19 mouse cellular contexts compared by ENCODE assay signal in the genomic region with DNA sequence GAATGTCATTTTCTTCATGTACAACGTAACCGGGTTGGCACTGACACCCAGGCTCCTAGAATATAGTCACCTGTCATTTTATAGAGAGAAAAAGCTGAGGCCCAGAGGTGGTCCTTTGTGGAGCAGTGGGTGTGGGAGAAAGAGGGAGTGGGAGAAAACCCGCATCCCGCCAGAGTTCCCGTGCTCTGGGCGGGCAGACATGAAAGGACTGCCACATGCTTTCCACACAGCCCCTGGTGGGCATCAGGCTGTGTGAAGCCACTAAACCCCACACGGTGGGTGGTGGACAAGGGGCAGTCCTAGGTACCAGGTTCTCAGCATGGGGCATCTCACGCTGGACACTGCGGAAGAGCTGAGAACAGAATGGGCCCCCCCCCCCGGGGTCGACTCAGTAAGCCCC. TPM values are rescaled to one million over a fixed set of nuclear protein-coding genes. Genes with fewer than 3 reads are reported as not detected.
A peak's percentile ranks its signal among the peaks of the same experiment; 100 is the strongest.
DNase-seq lines count a peak whose midpoint lies in the region; ATAC-seq and TF ChIP-seq lines count a peak whose summit lies in the region.
"Had no signal": no experiment of that assay in that cellular context is flagged by ENCODE, and none has a peak within 500 bp of the region (broad histone marks: within the 10 kb centered on the region; RNA-seq: fewer than 3 reads in every experiment).

No protein-coding gene starts in this region.

- H3K27me3 ChIP-seq in hindbrain, embryonic 14.5 days (ENCODE audit: control insufficient read depth, insufficient read depth, low read length) = no peaks in the 10 kb centered on the region
- H3K27me3 ChIP-seq in hindbrain, embryonic 11.5 days (ENCODE audit: control insufficient read depth, insufficient read depth, low read length) = no peaks in the 10 kb centered on the region
- no peaks in the 10 kb centered on the region for H3K27me3 ChIP-seq in forebrain, embryonic 11.5 days (ENCODE audit: control insufficient read depth, insufficient read depth, low read length)
- H3K27me3 ChIP-seq in forebrain, embryonic 14.5 days (replicated peaks; ENCODE audit: control insufficient read depth, insufficient read depth, low read length) = no peaks in the 10 kb centered on the region
- no peaks in the 10 kb centered on the region for H3K27me3 ChIP-seq in midbrain, postnatal 0 days (ENCODE audit: insufficient read depth, low read length)

- H3K9me3 ChIP-seq in hindbrain, embryonic 14.5 days (ENCODE audit: control insufficient read depth, low read length) = no peaks in the 10 kb centered on the region
- H3K9me3 ChIP-seq in hindbrain, embryonic 11.5 days (ENCODE audit: control insufficient read depth, low read length) = no peaks in the 10 kb centered on the region
- no peaks in the 10 kb centered on the region for H3K9me3 ChIP-seq in forebrain, embryonic 11.5 days (ENCODE audit: control insufficient read depth, low read length)
- no peaks in the 10 kb centered on the region for H3K9me3 ChIP-seq in forebrain, embryonic 14.5 days (replicated peaks; ENCODE audit: control insufficient read depth, low read length)
- no peaks in the 10 kb centered on the region for H3K9me3 ChIP-seq in midbrain, postnatal 0 days (ENCODE audit: low read length)

- no peaks in the 10 kb centered on the region; the same call in 1 of the 2 replicates for H3K4me1 ChIP-seq in hindbrain, embryonic 14.5 days (replicated peaks; ENCODE audit: control insufficient read depth, insufficient read depth, low read length)
- H3K4me1 ChIP-seq in hindbrain, embryonic 11.5 days (replicated peaks; ENCODE audit: control insufficient read depth, insufficient read depth, low read length) = 0 out of 2 replicates have a peak, but pooled peaks cover 3% of the 10 kb centered on the region
- H3K4me1 ChIP-seq in forebrain, embryonic 11.5 days (replicated peaks; ENCODE audit: control insufficient read depth, insufficient read depth, low read length) = peaks cover 3% of the 10 kb centered on the region; the same call in 1 of the 2 replicates
- peaks cover 14% of the 10 kb centered on the region; the same call in 1 of the 2 replicates for H3K4me1 ChIP-seq in forebrain, embryonic 14.5 days (ENCODE audit: control insufficient read depth, insufficient read depth, low read length)
- peaks cover 9% of the 10 kb centered on the region; the same call in 1 of the 2 replicates for H3K4me1 ChIP-seq in midbrain, postnatal 0 days (ENCODE audit: insufficient read depth, low read length)

- H3K4me3 ChIP-seq in hindbrain, embryonic 14.5 days (replicated peaks; ENCODE audit: low read length) = no peak overlapping the region
- no peak overlapping the region for H3K4me3 ChIP-seq in hindbrain, embryonic 11.5 days (ENCODE audit: low read depth, low read length)
- no peak overlapping the region for H3K4me3 ChIP-seq in forebrain, embryonic 11.5 days (ENCODE audit: low read depth, low read length)
- no peak overlapping the region for H3K4me3 ChIP-seq in forebrain, embryonic 14.5 days (ENCODE audit: low read depth, low read length)
- no peak overlapping the region for H3K4me3 ChIP-seq in midbrain, postnatal 0 days (ENCODE audit: low read depth, low read length)
- H3K4me3 ChIP-seq: heart, adult 2 months had no signal

- TF ChIP-seq CTCF in midbrain, postnatal 0 days (IDR thresholded peaks at IDR 0.05) = no peak

- WGBS in hindbrain, embryonic 14.5 days = 83% methylated on average over 11 of the region's 11 CpGs
- WGBS in hindbrain, embryonic 11.5 days = 89% methylated on average over 11 of the region's 11 CpGs
- 85% methylated on average over 11 of the region's 11 CpGs for WGBS in forebrain, embryonic 11.5 days
- WGBS in forebrain, embryonic 14.5 days = 78% methylated on average over 11 of the region's 11 CpGs
- WGBS in midbrain, postnatal 0 days = 75% methylated on average over 11 of the region's 11 CpGs

- H3K36me3 ChIP-seq in hindbrain, embryonic 14.5 days (replicated peaks; ENCODE audit: control insufficient read depth, insufficient read depth) = no peaks in the 10 kb centered on the region
- H3K36me3 ChIP-seq in hindbrain, embryonic 11.5 days (ENCODE audit: control insufficient read depth, insufficient read depth, low read length) = no peaks in the 10 kb centered on the region
- no peaks in the 10 kb centered on the region for H3K36me3 ChIP-seq in forebrain, embryonic 11.5 days (ENCODE audit: control insufficient read depth, insufficient read depth, low read length)
- no peaks in the 10 kb centered on the region for H3K36me3 ChIP-seq in forebrain, embryonic 14.5 days (ENCODE audit: control insufficient read depth, insufficient read depth, low read length)
- no peaks in the 10 kb centered on the region for H3K36me3 ChIP-seq in midbrain, postnatal 0 days (ENCODE audit: insufficient read depth, low read length)

- no peak for DNase-seq in hindbrain, embryonic 14.5 days (ENCODE audit: low spot score)
- no peak for DNase-seq in hindbrain, embryonic 11.5 days (ENCODE audit: low spot score)
- DNase-seq in forebrain, embryonic 11.5 days (ENCODE audit: low spot score) = no peak
- no peak for DNase-seq in forebrain, embryonic 14.5 days (ENCODE audit: low spot score)
- DNase-seq in midbrain, postnatal 0 days (ENCODE audit: low spot score) = no peak
- no peak for DNase-seq in right cerebral cortex, postnatal 10 days (ENCODE audit: low spot score in 2 of 2)
- no peak for DNase-seq in adrenal gland, postnatal 25 days
- DNase-seq: adrenal gland, postnatal 36 days; gastrocnemius, postnatal 10 days; heart, adult 2 months; thymus, adult 2 months had no signal

- ATAC-seq in hindbrain, embryonic 14.5 days (ENCODE audit: low FRiP score) = no peak
- no peak for ATAC-seq in hindbrain, embryonic 11.5 days (ENCODE audit: low FRiP score)
- no peak for ATAC-seq in forebrain, embryonic 11.5 days (replicated peaks; ENCODE audit: low FRiP score)
- ATAC-seq in forebrain, embryonic 14.5 days = peak; percentile 9; the same call in 1 of the 2 replicates
- 0 out of 2 replicates have a peak, but pooled peaks have one; percentile 2 for ATAC-seq in midbrain, postnatal 0 days (ENCODE audit: low FRiP score)

- no peak overlapping the region for H3K9ac ChIP-seq in hindbrain, embryonic 14.5 days
- H3K9ac ChIP-seq in hindbrain, embryonic 11.5 days (ENCODE audit: low read depth, low read length) = no peak overlapping the region
- H3K9ac ChIP-seq in forebrain, embryonic 11.5 days (ENCODE audit: low read length) = no peak overlapping the region
- H3K9ac ChIP-seq in forebrain, embryonic 14.5 days (ENCODE audit: low read length) = no peak overlapping the region
- no peak overlapping the region for H3K9ac ChIP-seq in midbrain, postnatal 0 days (replicated peaks; ENCODE audit: low read length, poor library complexity, severe bottlenecking)
- H3K9ac ChIP-seq: liver, embryonic 14.5 days had no signal

- H3K27ac ChIP-seq in hindbrain, embryonic 14.5 days = peak overlapping the region; percentile 39; the same call in 1 of the 2 replicates
- H3K27ac ChIP-seq in hindbrain, embryonic 11.5 days (ENCODE audit: low read depth, low read length) = no peak overlapping the region
- peak overlapping the region; percentile 18; the same call in 1 of the 2 replicates for H3K27ac ChIP-seq in forebrain, embryonic 11.5 days (ENCODE audit: low read depth, low read length)
- peak overlapping the region; percentile 6; the same call in 1 of the 2 replicates for H3K27ac ChIP-seq in forebrain, embryonic 14.5 days (ENCODE audit: low read depth, low read length)
- H3K27ac ChIP-seq in midbrain, postnatal 0 days (ENCODE audit: low read depth, low read length) = no peak overlapping the region
- H3K27ac ChIP-seq: heart, adult 2 months; liver, embryonic 14.5 days had no signal

- no peak overlapping the region for H3K4me2 ChIP-seq in hindbrain, embryonic 14.5 days (replicated peaks)
- no peak overlapping the region for H3K4me2 ChIP-seq in hindbrain, embryonic 11.5 days (replicated peaks; ENCODE audit: low read depth, low read length)
- H3K4me2 ChIP-seq in forebrain, embryonic 11.5 days (ENCODE audit: low read depth, low read length, severe bottlenecking) = no peak overlapping the region
- no peak overlapping the region for H3K4me2 ChIP-seq in forebrain, embryonic 14.5 days (ENCODE audit: low read length)
- H3K4me2 ChIP-seq in midbrain, postnatal 0 days (ENCODE audit: low read depth, low read length, poor library complexity, severe bottlenecking) = no peak overlapping the region

RNA-seq across cellular contexts. Expression of gene Smndc1, which starts 40.6 kb away (rescaled TPM):
- 35.3 and 35.6 TPM in 2 replicates for polyA plus RNA-seq in hindbrain, embryonic 14.5 days (2014; fragmentation: Nextera tagmentation; extraction: Ambion mirVana)
- 51.5 and 56.0 TPM in 2 replicates for polyA plus RNA-seq in hindbrain, embryonic 11.5 days (2014; fragmentation: Nextera tagmentation; extraction: Ambion mirVana)
- 53.6 and 57.6 TPM in 2 replicates for polyA plus RNA-seq in forebrain, embryonic 11.5 days (2014; fragmentation: Nextera tagmentation; extraction: Ambion mirVana)
- polyA plus RNA-seq in forebrain, embryonic 14.5 days (2014; fragmentation: Nextera tagmentation; extraction: Ambion mirVana) = 41.5 and 44.5 TPM in 2 replicates
- 8.9 and 17.8 TPM in 2 replicates for total RNA-seq in midbrain, postnatal 0 days (2014; rRNA removed)
- polyA plus RNA-seq in midbrain, postnatal 0 days (2015; fragmentation: Nextera tagmentation; extraction: Ambion mirVana) = 28.9 and 35.0 TPM in 2 replicates
- 44.9 and 49.6 TPM in 2 replicates for total RNA-seq in adrenal gland, postnatal 25 days (2021)

RNA-seq across cellular contexts. Expression of gene Gm10197, which starts 59.4 kb away (rescaled TPM):
- 3.9 TPM in 1 of 2 replicates, not detected in the other for polyA plus RNA-seq in hindbrain, embryonic 14.5 days (2014; fragmentation: Nextera tagmentation; extraction: Ambion mirVana)
- polyA plus RNA-seq in hindbrain, embryonic 11.5 days (2014; fragmentation: Nextera tagmentation; extraction: Ambion mirVana) = not detected in 2 replicates
- not detected in 2 replicates for polyA plus RNA-seq in forebrain, embryonic 11.5 days (2014; fragmentation: Nextera tagmentation; extraction: Ambion mirVana)
- 7.2 TPM in 1 of 2 replicates, not detected in the other for polyA plus RNA-seq in forebrain, embryonic 14.5 days (2014; fragmentation: Nextera tagmentation; extraction: Ambion mirVana)
- not detected in 2 replicates for total RNA-seq in midbrain, postnatal 0 days (2014; rRNA removed)
- polyA plus RNA-seq in midbrain, postnatal 0 days (2015; fragmentation: Nextera tagmentation; extraction: Ambion mirVana) = not detected in 2 replicates
- not detected in 2 replicates for total RNA-seq in adrenal gland, postnatal 25 days (2021)
- total RNA-seq: adrenal gland, postnatal 36 days; gastrocnemius, postnatal 10 days; heart, adult 2 months; layer of hippocampus, postnatal 36 days; monocyte, adult 5-6 weeks had no signal
- polyA plus RNA-seq: frontal cortex, adult 2 months; heart, adult 2 months; large intestine, adult 2 months; limb, embryonic 11.5 days; liver, embryonic 14.5 days; lung, embryonic 16.5 days; stomach, embryonic 14.5 days; thymus, adult 2 months had no signal

Comparison
In these comparisons a context has a peak if more than half of its experiments do, and no peak if none do; other contexts are left out.
1. ATAC-seq: peak in forebrain, embryonic 14.5 days (single experiment) and midbrain, postnatal 0 days (single experiment); none in hindbrain, embryonic 14.5 days (single experiment), hindbrain, embryonic 11.5 days (single experiment) and forebrain, embryonic 11.5 days (single experiment).
2. H3K27ac ChIP-seq: peak in hindbrain, embryonic 14.5 days (single experiment), forebrain, embryonic 11.5 days (single experiment) and forebrain, embryonic 14.5 days (single experiment); none in hindbrain, embryonic 11.5 days (single experiment) and midbrain, postnatal 0 days (single experiment).